Mouse (Mus musculus): ENCODE results near the gene Cobl. TPM values are rescaled to one million over a fixed set of nuclear protein-coding genes. Genes with fewer than 3 reads are reported as not detected.

The Cobl gene
- polyA plus RNA-seq, 1 experiment, result 9.5 TPM

GRCm38 (mm10) chr11:12350986-12351546, 113.7 kb downstream of the Cobl start:
- TF ChIP-seq POLR2A (IDR thresholded peaks at IDR 0.05; ENCODE audit: borderline replicate concordance, insufficient read depth, low read length) (no peak), CTCF (IDR thresholded peaks at IDR 0.05; ENCODE audit: borderline replicate concordance, insufficient read depth, low read depth, low read length) (no peak)
- no peak overlapping the region for H3K4me3 ChIP-seq (replicated peaks; ENCODE audit: insufficient read depth, low read depth, low read length)
- no peaks in the 10 kb centered on the region for H3K4me1 ChIP-seq (ENCODE audit: control insufficient read depth, insufficient read depth, low read length)
- DNase-seq, result no peak
- WGBS, result 53% methylated on average over 3 of the region's 3 CpGs
- H3K27ac ChIP-seq (ENCODE audit: insufficient read depth, low read length), result no peak overlapping the region
- no peaks in the 10 kb centered on the region for H3K27me3 ChIP-seq (ENCODE audit: control insufficient read depth, insufficient read depth, low read length)

- no peak overlapping the region for H3K27ac ChIP-seq (ENCODE audit: insufficient read depth, low read length)
- 88% methylated on average over 1 of the region's 1 CpGs for WGBS
- H3K4me3 ChIP-seq (replicated peaks; ENCODE audit: insufficient read depth, low read depth, low read length), result no peak overlapping the region
- no peak for DNase-seq
- no peak for TF ChIP-seq POLR2A (IDR thresholded peaks at IDR 0.05; ENCODE audit: borderline replicate concordance, insufficient read depth, low read length)
- no peak for TF ChIP-seq CTCF (IDR thresholded peaks at IDR 0.05; ENCODE audit: borderline replicate concordance, insufficient read depth, low read depth, low read length)
- no peaks in the 10 kb centered on the region for H3K4me1 ChIP-seq (ENCODE audit: control insufficient read depth, insufficient read depth, low read length)
- H3K27me3 ChIP-seq (ENCODE audit: control insufficient read depth, insufficient read depth, low read length), result no peaks in the 10 kb centered on the region
Observed at GRCm38 (mm10) chr11:12350086-12350485, 114.7 kb downstream of the Cobl start.

- no peak overlapping the region for H3K27ac ChIP-seq (ENCODE audit: insufficient read depth, low read length)
- 63% methylated on average over 2 of the region's 2 CpGs for WGBS
- H3K4me3 ChIP-seq (replicated peaks; ENCODE audit: insufficient read depth, low read depth, low read length), result no peak overlapping the region
- H3K27me3 ChIP-seq (ENCODE audit: control insufficient read depth, insufficient read depth, low read length), result no peaks in the 10 kb centered on the region
- no peaks in the 10 kb centered on the region for H3K4me1 ChIP-seq (ENCODE audit: control insufficient read depth, insufficient read depth, low read length)
- TF ChIP-seq CTCF (IDR thresholded peaks at IDR 0.05; ENCODE audit: borderline replicate concordance, insufficient read depth, low read depth, low read length), result no peak
- no peak for TF ChIP-seq POLR2A (IDR thresholded peaks at IDR 0.05; ENCODE audit: borderline replicate concordance, insufficient read depth, low read length)
- no peak for DNase-seq
Observed at GRCm38 (mm10) chr11:12346486-12346885, 118.3 kb downstream of the Cobl start.

- no peak for TF ChIP-seq POLR2A (IDR thresholded peaks at IDR 0.05; ENCODE audit: borderline replicate concordance, insufficient read depth, low read length)
- TF ChIP-seq CTCF (IDR thresholded peaks at IDR 0.05; ENCODE audit: borderline replicate concordance, insufficient read depth, low read depth, low read length), result no peak
- H3K27me3 ChIP-seq (ENCODE audit: control insufficient read depth, insufficient read depth, low read length), result no peaks in the 10 kb centered on the region
- no peak overlapping the region for H3K4me3 ChIP-seq (replicated peaks; ENCODE audit: insufficient read depth, low read depth, low read length)
- WGBS, result 89% methylated on average over 4 of the region's 4 CpGs
- no peak for DNase-seq
- H3K27ac ChIP-seq (ENCODE audit: insufficient read depth, low read length), result no peak overlapping the region
- H3K4me1 ChIP-seq (ENCODE audit: control insufficient read depth, insufficient read depth, low read length), result no peaks in the 10 kb centered on the region
Observed at GRCm38 (mm10) chr11:12343686-12344085, 121.1 kb downstream of the Cobl start.

- no peak overlapping the region for H3K4me3 ChIP-seq (replicated peaks; ENCODE audit: insufficient read depth, low read depth, low read length)
- no peak overlapping the region for H3K27ac ChIP-seq (ENCODE audit: insufficient read depth, low read length)
- H3K27me3 ChIP-seq (ENCODE audit: control insufficient read depth, insufficient read depth, low read length), result no peaks in the 10 kb centered on the region
- no peak for DNase-seq
- no peaks in the 10 kb centered on the region for H3K4me1 ChIP-seq (ENCODE audit: control insufficient read depth, insufficient read depth, low read length)
- no peak for TF ChIP-seq POLR2A (IDR thresholded peaks at IDR 0.05; ENCODE audit: borderline replicate concordance, insufficient read depth, low read length)
- TF ChIP-seq CTCF (IDR thresholded peaks at IDR 0.05; ENCODE audit: borderline replicate concordance, insufficient read depth, low read depth, low read length), result no peak
Observed at GRCm38 (mm10) chr11:12340697-12341096, 124.1 kb downstream of the Cobl start.

- H3K27ac ChIP-seq (ENCODE audit: insufficient read depth, low read length), result no peak overlapping the region
- no peak for DNase-seq
- H3K4me1 ChIP-seq (ENCODE audit: control insufficient read depth, insufficient read depth, low read length), result no peaks in the 10 kb centered on the region
- 73% methylated on average over 12 of the region's 12 CpGs for WGBS
- no peaks in the 10 kb centered on the region for H3K27me3 ChIP-seq (ENCODE audit: control insufficient read depth, insufficient read depth, low read length)
- TF ChIP-seq POLR2A (IDR thresholded peaks at IDR 0.05; ENCODE audit: borderline replicate concordance, insufficient read depth, low read length) (no peak), CTCF (IDR thresholded peaks at IDR 0.05; ENCODE audit: borderline replicate concordance, insufficient read depth, low read depth, low read length) (no peak)
- H3K4me3 ChIP-seq (replicated peaks; ENCODE audit: insufficient read depth, low read depth, low read length), result no peak overlapping the region
Observed at GRCm38 (mm10) chr11:12336145-12336544, 128.6 kb downstream of the Cobl start.

- no peaks in the 10 kb centered on the region for H3K4me1 ChIP-seq (ENCODE audit: control insufficient read depth, insufficient read depth, low read length)
- DNase-seq, result no peak
- H3K4me3 ChIP-seq (replicated peaks; ENCODE audit: insufficient read depth, low read depth, low read length), result no peak overlapping the region
- TF ChIP-seq POLR2A (IDR thresholded peaks at IDR 0.05; ENCODE audit: borderline replicate concordance, insufficient read depth, low read length) (no peak), CTCF (IDR thresholded peaks at IDR 0.05; ENCODE audit: borderline replicate concordance, insufficient read depth, low read depth, low read length) (no peak)
- WGBS, result 39% methylated on average over 2 of the region's 2 CpGs
- no peak overlapping the region for H3K27ac ChIP-seq (ENCODE audit: insufficient read depth, low read length)
- H3K27me3 ChIP-seq (ENCODE audit: control insufficient read depth, insufficient read depth, low read length), result no peaks in the 10 kb centered on the region
Observed at GRCm38 (mm10) chr11:12331997-12332396, 132.8 kb downstream of the Cobl start.

- no peaks in the 10 kb centered on the region for H3K4me1 ChIP-seq (ENCODE audit: control insufficient read depth, insufficient read depth, low read length)
- no peak overlapping the region for H3K4me3 ChIP-seq (replicated peaks; ENCODE audit: insufficient read depth, low read depth, low read length)
- 7% methylated on average over 1 of the region's 1 CpGs for WGBS
- no peaks in the 10 kb centered on the region for H3K27me3 ChIP-seq (ENCODE audit: control insufficient read depth, insufficient read depth, low read length)
- DNase-seq, result no peak
- no peak overlapping the region for H3K27ac ChIP-seq (ENCODE audit: insufficient read depth, low read length)
- TF ChIP-seq CTCF (IDR thresholded peaks at IDR 0.05; ENCODE audit: borderline replicate concordance, insufficient read depth, low read depth, low read length) (no peak), POLR2A (IDR thresholded peaks at IDR 0.05; ENCODE audit: borderline replicate concordance, insufficient read depth, low read length) (no peak)
Observed at GRCm38 (mm10) chr11:12321445-12321844, 143.3 kb downstream of the Cobl start.

Data from cerebellum, adult 2 months (tissue).